Mouse (Mus musculus): ENCODE measurements around the gene Gnat1. TPM values are rescaled to one million over a fixed set of nuclear protein-coding genes. Genes with fewer than 3 reads are reported as not detected.

Gene Gnat1
- polyA plus RNA-seq, 1 experiment from 2014 or later: 3.0 TPM

DNA sequence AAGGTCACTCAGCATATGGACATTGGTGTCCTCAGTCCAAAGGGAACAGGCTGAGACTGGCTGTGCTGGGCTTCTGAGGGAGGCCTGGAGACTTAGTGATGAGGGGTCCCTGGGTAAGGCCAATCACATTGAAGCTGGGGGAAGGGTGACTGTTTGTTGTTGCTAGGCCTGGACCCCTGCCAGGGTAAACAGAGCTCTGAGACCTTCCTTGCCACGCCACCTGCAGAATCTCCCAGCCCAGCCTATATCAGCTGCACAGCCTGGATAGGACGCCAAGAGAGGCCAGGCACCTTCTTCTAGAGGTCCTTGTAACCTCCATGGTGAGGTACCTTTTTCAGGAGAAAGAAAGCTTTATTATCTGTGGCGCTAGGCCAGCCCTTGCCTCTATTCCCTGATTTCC is 10.6 kb downstream of the Gnat1 start:
- peaks cover 26% of the 10 kb centered on the region for H3K27me3 ChIP-seq
- H3K9ac ChIP-seq: no peak overlapping the region
- peaks cover 27% of the 10 kb centered on the region for H3K4me1 ChIP-seq
- no peak overlapping the region for H3K4me3 ChIP-seq
- H3K36me3 ChIP-seq: no peaks in the 10 kb centered on the region
- ATAC-seq (ENCODE audit: insufficient number of reproducible peaks, insufficient read depth, low FRiP score, low TSS enrichment): no peak
- no peaks in the 10 kb centered on the region for H3K9me3 ChIP-seq
- H3K4me2 ChIP-seq (replicated peaks): no peak overlapping the region
- H3K27ac ChIP-seq: no peak overlapping the region
- WGBS: 70% methylated on average over 3 of the region's 3 CpGs

DNA sequence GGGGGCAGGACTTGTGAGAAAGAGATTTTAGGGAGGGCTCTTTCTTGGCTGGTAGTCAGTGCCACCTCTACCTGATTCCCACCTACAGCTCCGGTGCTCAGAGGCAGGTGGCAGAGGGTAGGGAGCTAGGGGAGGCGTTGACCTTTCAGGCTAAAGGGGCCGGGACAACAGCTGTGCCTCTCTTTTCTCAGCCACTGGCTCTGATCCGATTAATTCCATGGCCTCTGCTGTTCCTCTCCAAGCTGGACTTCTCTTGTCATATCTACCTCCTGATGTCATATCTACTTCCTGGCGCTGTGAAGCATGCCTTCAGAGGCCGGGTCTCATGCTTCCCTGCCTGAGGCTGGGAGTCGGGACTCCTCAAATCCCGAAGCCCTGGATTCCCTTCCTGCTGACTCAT is 11.5 kb downstream of the Gnat1 start:
- Histone ChIP-seq H3K9ac (no peak overlapping the region), H3K4me1 (peaks cover 36% of the 10 kb centered on the region)

DNA sequence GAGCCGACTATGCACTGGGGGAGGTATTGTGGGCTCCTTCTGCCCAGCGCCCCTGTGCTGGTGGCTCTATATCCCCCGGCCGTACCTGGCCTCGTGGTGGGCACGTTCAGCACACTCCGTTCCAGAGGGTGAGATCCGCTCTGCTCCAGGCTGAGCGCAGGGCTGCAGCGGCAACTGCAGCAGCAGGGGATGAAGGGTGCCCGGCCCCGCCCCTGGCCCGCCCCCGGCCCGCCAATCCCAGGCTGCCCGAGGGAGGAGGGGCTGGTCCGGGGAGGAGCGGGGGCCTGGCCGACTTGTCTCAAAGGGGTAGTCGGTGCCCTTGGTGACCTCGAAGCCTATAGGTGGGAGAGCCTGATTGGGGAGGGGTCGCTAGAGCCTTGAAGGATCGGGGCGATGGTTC is 12.3 kb downstream of the Gnat1 start:
- under 1% methylated on average over 24 of the region's 24 CpGs for WGBS
- H3K4me3 ChIP-seq: peak overlapping the region; percentile 45
- H3K4me2 ChIP-seq (replicated peaks): peak overlapping the region; percentile 94
- H3K27ac ChIP-seq: no peak overlapping the region
- H3K4me1 ChIP-seq: peaks cover 38% of the 10 kb centered on the region
- no peaks in the 10 kb centered on the region for H3K9me3 ChIP-seq
- H3K36me3 ChIP-seq: no peaks in the 10 kb centered on the region
- ATAC-seq (ENCODE audit: insufficient number of reproducible peaks, insufficient read depth, low FRiP score, low TSS enrichment): peak; percentile 82
- H3K9ac ChIP-seq: peak overlapping the region; percentile 59
- H3K27me3 ChIP-seq: peaks cover 26% of the 10 kb centered on the region

More for the DNA sequence above, 11.5 kb downstream of the Gnat1 start:
- no peak overlapping the region for H3K4me3 ChIP-seq
- H3K4me2 ChIP-seq (replicated peaks): peak overlapping the region; percentile 94
- H3K36me3 ChIP-seq: no peaks in the 10 kb centered on the region
- peaks cover 26% of the 10 kb centered on the region for H3K27me3 ChIP-seq
- no peak for ATAC-seq (ENCODE audit: insufficient number of reproducible peaks, insufficient read depth, low FRiP score, low TSS enrichment)
- no peak overlapping the region for H3K27ac ChIP-seq
- WGBS: 30% methylated on average over 8 of the region's 8 CpGs
- H3K9me3 ChIP-seq: no peaks in the 10 kb centered on the region

DNA sequence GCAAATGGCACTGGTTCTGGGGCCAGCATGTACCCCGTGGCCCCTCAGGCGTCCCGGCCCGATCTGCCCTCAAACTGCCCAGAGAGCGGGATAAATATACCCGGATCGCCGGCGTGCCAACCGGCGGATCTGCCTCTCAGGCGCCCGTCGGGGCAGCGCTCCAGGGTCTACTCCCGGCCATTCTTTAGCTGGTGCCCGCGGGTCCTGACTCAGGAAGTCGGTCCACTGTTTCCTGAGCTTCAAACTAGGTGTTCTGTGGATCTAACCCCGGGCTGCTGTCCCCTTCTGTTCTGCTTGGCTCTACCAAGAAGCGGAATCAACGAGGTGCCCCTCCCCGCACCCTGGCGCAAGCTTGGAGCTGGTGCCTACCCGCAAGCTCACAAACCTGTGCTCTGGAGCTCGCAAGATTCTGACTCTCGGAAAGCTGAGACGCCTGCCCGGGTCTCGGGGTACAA is 12.7 kb downstream of the Gnat1 start:
- ATAC-seq (ENCODE audit: insufficient number of reproducible peaks, insufficient read depth, low FRiP score, low TSS enrichment): no peak
- Histone ChIP-seq H3K27ac (no peak overlapping the region), H3K27me3 (peaks cover 26% of the 10 kb centered on the region)

DNA sequence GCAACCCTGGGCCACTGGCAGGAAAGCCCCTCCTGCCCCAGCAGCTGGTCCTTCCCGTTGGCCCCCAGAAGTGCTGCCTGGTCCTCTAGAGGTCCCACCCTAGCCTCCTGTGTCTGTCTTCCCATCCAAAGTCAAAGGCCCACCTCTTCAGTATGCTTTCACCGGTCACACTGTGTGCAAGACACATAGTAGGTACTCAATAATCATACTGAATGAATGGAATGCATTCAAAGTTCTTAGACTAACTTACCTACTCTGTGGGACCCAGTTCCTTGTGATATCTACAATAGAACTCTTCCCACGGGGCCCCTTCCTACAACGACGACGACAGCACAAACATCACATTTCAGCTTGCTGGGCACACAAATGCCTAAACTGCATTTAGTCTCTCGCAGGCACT is 14.2 kb downstream of the Gnat1 start:
- Histone ChIP-seq H3K27me3 (peaks cover 26% of the 10 kb centered on the region), H3K9me3 (no peaks in the 10 kb centered on the region), H3K9ac (no peak overlapping the region), H3K4me2 (replicated peaks) (no peak overlapping the region), H3K27ac (no peak overlapping the region), H3K4me1 (peaks cover 38% of the 10 kb centered on the region), H3K4me3 (no peak overlapping the region), H3K36me3 (no peaks in the 10 kb centered on the region)
- no peak for ATAC-seq (ENCODE audit: insufficient number of reproducible peaks, insufficient read depth, low FRiP score, low TSS enrichment)
- whole genome bisulfite sequencing: 83% methylated on average over 7 of the region's 7 CpGs

More for the DNA sequence above, 12.7 kb downstream of the Gnat1 start:
- peaks cover 38% of the 10 kb centered on the region for H3K4me1 ChIP-seq
- H3K4me3 ChIP-seq: peak overlapping the region; percentile 45
- 1% methylated on average over 30 of the region's 30 CpGs for WGBS
- H3K4me2 ChIP-seq (replicated peaks): peak overlapping the region; percentile 94
- H3K9me3 ChIP-seq: no peaks in the 10 kb centered on the region
- H3K9ac ChIP-seq: peak overlapping the region; percentile 59
- H3K36me3 ChIP-seq: no peaks in the 10 kb centered on the region

DNA sequence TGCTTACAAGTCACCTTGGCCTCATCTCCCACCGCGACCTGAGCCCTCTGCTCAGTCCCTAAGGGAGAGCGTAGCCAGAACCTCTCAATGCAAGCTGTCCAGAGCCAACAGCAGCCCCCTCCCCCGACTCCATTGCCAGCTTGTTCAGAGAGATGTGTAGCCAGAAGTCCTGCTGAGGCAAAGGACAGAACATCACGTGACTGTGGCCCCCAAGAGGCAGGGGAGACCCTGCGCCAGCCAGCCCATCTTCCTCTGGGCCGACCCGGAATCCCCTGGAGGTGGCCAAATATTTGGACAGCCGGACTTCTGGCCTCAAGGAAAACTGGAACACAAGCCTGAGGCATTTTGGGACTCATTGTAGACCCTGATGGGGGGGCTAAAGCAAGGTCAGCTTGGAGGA is 16.0 kb downstream of the Gnat1 start:
- WGBS: 52% methylated on average over 9 of the region's 9 CpGs
- no peak overlapping the region for H3K9ac ChIP-seq
- ATAC-seq (ENCODE audit: insufficient number of reproducible peaks, insufficient read depth, low FRiP score, low TSS enrichment): no peak

DNA sequence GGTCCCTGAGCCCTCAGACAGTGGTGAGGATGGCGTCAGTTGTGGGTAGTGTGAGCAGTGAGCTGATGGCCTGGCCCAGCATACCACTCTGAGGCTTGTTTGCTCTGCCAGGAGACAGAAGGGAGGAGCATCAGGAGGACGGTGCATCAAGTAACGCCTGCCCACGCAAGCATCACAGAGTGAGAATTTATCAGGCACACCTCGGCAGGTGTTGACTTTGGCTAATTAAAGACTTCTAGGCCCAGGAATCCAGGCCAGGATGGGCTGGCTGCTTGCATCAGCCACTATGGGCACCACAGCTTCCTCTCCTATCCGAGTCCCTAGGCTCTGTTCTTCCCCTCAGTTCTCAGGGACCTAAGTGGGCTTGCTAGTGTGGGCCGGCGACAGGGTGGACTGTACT is 17.2 kb downstream of the Gnat1 start:
- H3K9ac ChIP-seq: no peak overlapping the region
- no peaks in the 10 kb centered on the region for H3K9me3 ChIP-seq
- no peaks in the 10 kb centered on the region for H3K36me3 ChIP-seq
- 83% methylated on average over 8 of the region's 8 CpGs for WGBS
- H3K27ac ChIP-seq: no peak overlapping the region
- H3K4me2 ChIP-seq (replicated peaks): no peak overlapping the region
- peaks cover 29% of the 10 kb centered on the region for H3K4me1 ChIP-seq
- H3K27me3 ChIP-seq: peaks cover 22% of the 10 kb centered on the region
- ATAC-seq (ENCODE audit: insufficient number of reproducible peaks, insufficient read depth, low FRiP score, low TSS enrichment): no peak
- no peak overlapping the region for H3K4me3 ChIP-seq

More for the DNA sequence above, 16.0 kb downstream of the Gnat1 start:
- H3K36me3 ChIP-seq: no peaks in the 10 kb centered on the region
- H3K9me3 ChIP-seq: no peaks in the 10 kb centered on the region
- H3K27ac ChIP-seq: no peak overlapping the region
- no peak overlapping the region for H3K4me3 ChIP-seq
- H3K4me1 ChIP-seq: peaks cover 38% of the 10 kb centered on the region
- H3K4me2 ChIP-seq (replicated peaks): no peak overlapping the region; the same call in 1 of the 2 replicates
- H3K27me3 ChIP-seq: peaks cover 22% of the 10 kb centered on the region

DNA sequence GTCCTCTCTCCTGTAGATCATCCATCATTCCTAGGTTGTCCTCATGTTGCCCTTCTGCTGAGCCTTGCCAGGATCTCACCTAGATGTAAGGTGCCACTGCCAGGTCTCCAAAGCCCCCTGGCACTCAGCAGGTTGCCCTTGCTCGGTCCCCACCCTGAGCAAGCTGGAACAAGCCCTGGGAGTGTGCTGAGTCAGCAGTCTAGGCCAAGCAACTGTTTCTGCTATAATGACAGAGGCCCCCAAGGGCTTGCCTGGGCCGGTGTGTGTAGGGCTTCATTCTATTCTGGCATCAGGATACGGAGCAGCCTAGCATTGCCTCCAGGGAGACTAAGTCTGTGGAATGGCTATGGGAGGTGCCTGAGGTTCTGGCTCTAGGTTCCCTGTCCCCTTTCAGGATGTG is 18.7 kb downstream of the Gnat1 start:
- Histone ChIP-seq H3K9ac (no peak overlapping the region), H3K27ac (no peak overlapping the region), H3K9me3 (no peaks in the 10 kb centered on the region), H3K4me3 (no peak overlapping the region), H3K4me2 (replicated peaks) (no peak overlapping the region), H3K36me3 (no peaks in the 10 kb centered on the region), H3K27me3 (peaks cover 9% of the 10 kb centered on the region), H3K4me1 (peaks cover 14% of the 10 kb centered on the region; the same call in 1 of the 2 replicates)
- WGBS: 62% methylated on average over 3 of the region's 3 CpGs
- ATAC-seq (ENCODE audit: insufficient number of reproducible peaks, insufficient read depth, low FRiP score, low TSS enrichment): no peak

DNA sequence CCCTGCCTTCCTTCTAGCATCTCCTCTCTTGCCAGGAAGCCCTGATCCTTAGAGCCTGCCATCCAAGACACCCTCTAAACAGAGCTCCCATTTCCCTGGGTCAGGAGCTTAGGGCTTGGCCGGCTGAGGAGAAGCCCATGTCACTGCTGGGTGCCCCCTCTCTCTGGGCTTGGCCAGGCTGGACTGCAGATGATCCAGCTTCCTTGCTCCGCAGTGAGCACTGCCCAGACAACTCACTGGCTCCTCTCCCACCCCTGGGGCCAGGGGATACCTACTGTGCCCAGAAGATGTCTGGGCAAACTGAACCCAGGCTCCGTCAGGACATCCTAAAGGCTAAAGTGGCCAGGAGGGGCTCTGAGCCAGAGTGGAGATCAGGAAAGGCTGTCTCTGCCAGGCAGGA is 19.6 kb downstream of the Gnat1 start:
- Histone ChIP-seq H3K9me3 (no peaks in the 10 kb centered on the region), H3K4me1 (peaks cover 11% of the 10 kb centered on the region; the same call in 1 of the 2 replicates), H3K4me3 (no peak overlapping the region), H3K36me3 (no peaks in the 10 kb centered on the region), H3K27me3 (0 out of 2 replicates have a peak, but pooled peaks cover under 1% of the 10 kb centered on the region), H3K27ac (no peak overlapping the region), H3K9ac (no peak overlapping the region), H3K4me2 (replicated peaks) (no peak overlapping the region)
- no peak for ATAC-seq (ENCODE audit: insufficient number of reproducible peaks, insufficient read depth, low FRiP score, low TSS enrichment)
- 86% methylated on average over 3 of the region's 3 CpGs for WGBS

DNA sequence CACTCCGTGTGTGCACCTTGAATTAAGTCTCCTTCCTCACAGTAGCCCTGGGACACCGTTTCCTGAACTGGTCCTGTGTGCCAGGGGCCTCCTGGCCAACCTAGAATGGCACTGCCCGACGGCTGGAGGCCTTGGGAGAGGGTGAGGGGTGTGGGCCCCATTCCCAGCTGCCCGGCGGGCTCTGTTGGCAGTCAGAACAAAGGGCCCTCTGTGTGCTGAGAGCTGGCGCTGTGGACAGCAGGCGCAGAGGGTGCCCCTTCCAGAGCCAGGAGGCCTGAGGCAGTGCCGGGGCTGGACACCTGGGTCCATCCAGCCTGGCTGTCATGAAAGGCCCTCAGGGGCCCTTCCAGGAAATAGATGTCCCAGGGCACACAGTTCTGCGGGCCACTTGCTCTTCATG is 20.0 kb downstream of the Gnat1 start:
- 75% methylated on average over 9 of the region's 10 CpGs for WGBS
- Histone ChIP-seq H3K36me3 (no peaks in the 10 kb centered on the region), H3K4me3 (no peak overlapping the region), H3K9ac (no peak overlapping the region), H3K27ac (no peak overlapping the region), H3K27me3 (no peaks in the 10 kb centered on the region), H3K4me2 (replicated peaks) (no peak overlapping the region), H3K4me1 (peaks cover 11% of the 10 kb centered on the region; the same call in 1 of the 2 replicates), H3K9me3 (no peaks in the 10 kb centered on the region)
- ATAC-seq (ENCODE audit: insufficient number of reproducible peaks, insufficient read depth, low FRiP score, low TSS enrichment): no peak

DNA sequence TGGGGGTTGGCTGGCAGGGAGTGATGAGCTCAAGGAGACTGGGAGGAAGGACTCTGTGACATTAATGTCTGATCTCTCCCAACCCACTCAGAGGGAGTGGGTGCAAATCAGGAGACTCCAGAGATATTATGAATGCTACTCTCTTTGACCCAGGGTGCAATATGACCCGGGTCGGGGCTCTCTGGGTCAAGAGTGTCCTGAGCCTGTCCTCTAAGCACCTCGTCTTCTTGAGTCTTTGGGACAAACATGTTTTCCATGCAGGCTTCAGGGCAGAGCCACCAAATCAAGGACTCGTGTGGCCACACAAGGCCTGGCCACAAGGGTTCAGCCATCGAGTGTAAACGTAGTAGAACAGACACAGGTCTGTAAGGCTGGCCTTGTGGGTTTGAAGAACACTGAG is 21.4 kb downstream of the Gnat1 start:
- Histone ChIP-seq H3K4me3 (no peak overlapping the region), H3K4me1 (0 out of 2 replicates have a peak, but pooled peaks cover 3% of the 10 kb centered on the region), H3K27ac (no peak overlapping the region), H3K9ac (no peak overlapping the region), H3K36me3 (no peaks in the 10 kb centered on the region), H3K27me3 (no peaks in the 10 kb centered on the region), H3K9me3 (no peaks in the 10 kb centered on the region), H3K4me2 (replicated peaks) (no peak overlapping the region)
- ATAC-seq (ENCODE audit: insufficient number of reproducible peaks, insufficient read depth, low FRiP score, low TSS enrichment): no peak
- WGBS: 82% methylated on average over 6 of the region's 6 CpGs

DNA sequence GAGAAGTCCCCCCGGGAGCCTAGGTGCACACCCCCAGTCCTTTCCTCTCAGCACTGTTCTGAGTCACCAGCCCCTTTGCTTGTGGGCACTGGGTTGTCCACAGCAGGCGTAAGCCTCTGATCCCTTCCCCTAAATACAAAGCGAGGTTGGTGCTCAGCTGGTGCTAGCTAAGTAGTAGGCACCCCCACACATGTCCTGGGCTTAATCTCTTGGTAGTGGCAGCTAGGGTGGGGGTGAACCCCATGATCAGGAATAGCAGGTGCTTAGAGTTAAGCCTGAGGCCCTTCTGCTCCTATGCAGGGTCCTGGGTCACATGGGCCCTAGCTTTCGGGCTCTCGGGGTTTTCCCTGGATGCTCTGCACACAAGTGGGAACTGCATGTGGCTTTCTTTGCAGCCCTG is 22.4 kb downstream of the Gnat1 start:
- 80% methylated on average over 5 of the region's 5 CpGs for WGBS
- ATAC-seq (ENCODE audit: insufficient number of reproducible peaks, insufficient read depth, low FRiP score, low TSS enrichment): no peak
- H3K9ac ChIP-seq: no peak overlapping the region
- no peaks in the 10 kb centered on the region for H3K9me3 ChIP-seq
- H3K27ac ChIP-seq: no peak overlapping the region
- no peak overlapping the region for H3K4me3 ChIP-seq
- no peaks in the 10 kb centered on the region for H3K27me3 ChIP-seq
- H3K36me3 ChIP-seq: no peaks in the 10 kb centered on the region
- H3K4me1 ChIP-seq: no peaks in the 10 kb centered on the region
- H3K4me2 ChIP-seq (replicated peaks): no peak overlapping the region

All from embryonic facial prominence, embryonic 12.5 days (tissue).